Mouse (Mus musculus): ENCODE measurements at regions not wholly inside any gene's neighbourhood (a gene's known extent, or its start where the extent isn't known, plus 50 kb on each side); places are given as distances from the start of the nearest gene placed in this dataset.
A peak's percentile ranks its signal among the peaks of the same experiment; 100 is the strongest.

DNA sequence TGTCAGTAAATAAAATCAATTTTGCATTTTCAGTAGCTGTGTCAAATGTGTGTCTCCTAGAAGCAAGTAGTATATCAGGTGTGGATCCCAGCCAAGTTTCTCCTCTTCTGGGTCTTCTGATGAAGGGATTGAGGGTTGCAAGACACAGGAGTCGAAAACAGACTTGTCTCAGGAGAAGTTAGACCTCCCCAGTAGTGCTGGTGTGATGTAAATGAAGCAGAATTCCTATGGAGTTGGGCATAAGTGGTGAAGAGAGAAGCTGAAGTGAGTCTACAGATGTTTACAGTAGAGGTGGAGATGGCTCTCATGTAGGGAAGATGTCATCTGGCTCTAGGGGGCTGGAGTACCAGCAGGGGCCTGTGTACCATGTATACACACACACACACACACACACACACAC lies 50.9 kb upstream of the Cd55 start:
- H3K4me3 ChIP-seq (ENCODE audit: control insufficient read depth in 1 of 2, insufficient read depth in 1 of 2, low read depth in 2 of 2, low read length in 2 of 2) = no peak overlapping the region
- no peak overlapping the region for H3K9ac ChIP-seq (ENCODE audit: control insufficient read depth, low read depth, low read length, poor library complexity, severe bottlenecking)
- H3K27me3 ChIP-seq (ENCODE audit: control insufficient read depth in 1 of 2, insufficient read depth in 2 of 2, low read length in 2 of 2) = no peaks in the 10 kb centered on the region
- H3K9me3 ChIP-seq (replicated peaks; ENCODE audit: insufficient read depth, low read length) = no peaks in the 10 kb centered on the region
- H3K36me3 ChIP-seq (ENCODE audit: control insufficient read depth in 1 of 2, insufficient read depth in 2 of 2, low read length in 2 of 2) = peaks cover 0 to 19% of the 10 kb centered on the region in 2 experiments; a peak in 2 of 4 replicates
- no peak for TF ChIP-seq ZMIZ1 (IDR thresholded peaks at IDR 0.05; ENCODE audit: low read depth, low read length)
- no peak for DNase-seq (ENCODE audit: low read depth, low spot score)
- no peak overlapping the region for H3K27ac ChIP-seq (ENCODE audit: control insufficient read depth, low read depth, low read length)
- no peaks in the 10 kb centered on the region for H3K79me2 ChIP-seq (ENCODE audit: control insufficient read depth, insufficient read depth, low read length, poor library complexity)
- H3K4me1 ChIP-seq (ENCODE audit: control insufficient read depth in 1 of 2, insufficient read depth in 2 of 2, low read length in 2 of 2) = peaks cover 2 to 10% of the 10 kb centered on the region in 2 experiments

DNA sequence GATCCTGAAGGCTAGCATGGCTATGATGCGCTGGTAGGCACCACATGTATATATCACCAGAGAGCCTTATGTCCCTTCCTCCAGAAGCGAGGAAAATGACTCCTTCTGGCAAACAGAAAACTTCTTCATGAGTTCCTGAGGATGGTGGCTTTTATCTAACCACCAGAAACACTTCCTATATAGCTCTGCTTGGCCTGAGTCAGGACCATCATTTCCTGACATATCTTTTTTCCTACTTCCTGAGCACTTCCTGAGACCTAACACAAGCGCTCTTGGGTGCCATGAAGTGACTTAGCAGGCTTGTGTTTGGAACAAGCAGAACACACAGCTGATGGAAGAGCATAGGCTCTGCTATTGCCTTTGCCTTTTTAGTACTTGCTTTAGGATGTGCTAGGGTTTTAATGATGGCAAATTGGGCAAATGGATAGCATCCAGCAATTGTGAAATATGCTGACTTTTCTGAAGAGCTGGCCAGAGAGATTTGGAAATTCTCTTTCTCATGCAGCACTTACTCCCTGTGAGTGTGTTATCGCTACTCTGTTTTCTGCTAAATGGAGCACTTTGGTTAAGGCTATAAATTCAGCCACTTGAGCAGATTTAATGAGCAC lies 50.4 kb upstream of the Cd55 start:
- no peak for DNase-seq (ENCODE audit: low read depth, low spot score)
- Histone ChIP-seq H3K36me3 (ENCODE audit: control insufficient read depth in 1 of 2, insufficient read depth in 2 of 2, low read length in 2 of 2) (peaks cover 0 to 24% of the 10 kb centered on the region in 2 experiments; a peak in 2 of 4 replicates), H3K9me3 (replicated peaks; ENCODE audit: insufficient read depth, low read length) (no peaks in the 10 kb centered on the region), H3K27me3 (ENCODE audit: control insufficient read depth in 1 of 2, insufficient read depth in 2 of 2, low read length in 2 of 2) (no peaks in the 10 kb centered on the region), H3K4me3 (ENCODE audit: control insufficient read depth in 1 of 2, insufficient read depth in 1 of 2, low read depth in 2 of 2, low read length in 2 of 2) (no peak overlapping the region), H3K4me1 (ENCODE audit: control insufficient read depth in 1 of 2, insufficient read depth in 2 of 2, low read length in 2 of 2) (peaks cover 6 to 16% of the 10 kb centered on the region in 2 experiments), H3K27ac (ENCODE audit: control insufficient read depth, low read depth, low read length) (no peak overlapping the region), H3K9ac (ENCODE audit: control insufficient read depth, low read depth, low read length, poor library complexity, severe bottlenecking) (no peak overlapping the region), H3K79me2 (ENCODE audit: control insufficient read depth, insufficient read depth, low read length, poor library complexity) (no peaks in the 10 kb centered on the region)
- 0 out of 4 replicates have a peak, but pooled peaks of 1 of the 2 experiments have one; percentile 7 for TF ChIP-seq EP300 (IDR thresholded peaks at IDR 0.05; ENCODE audit: low read depth in 1 of 2, low read length in 2 of 2)
- no peak for TF ChIP-seq ZMIZ1 (IDR thresholded peaks at IDR 0.05; ENCODE audit: low read depth, low read length)

All from MEL (cell line).